Mouse (Mus musculus) lung, embryonic 14.5 days (tissue): ENCODE results near the gene Tbc1d10c. TPM values are rescaled to one million over a fixed set of nuclear protein-coding genes. Genes with fewer than 3 reads are reported as not detected.

ENCODE experiments used
- ATAC-seq: fragments of 200-750 bp; cut with Nextera tagmentation; 2 replicates; pipeline ENCODE4 v1.8.0; 2017; ENCODE audit warnings: mild to moderate bottlenecking, moderate TSS enrichment, moderate library complexity; ENCODE audit not compliant: insufficient read depth
- DNase-seq: peaks from one replicate; pipeline ENCODE4 v3.0.0-alpha.2; 2015
- H3K27ac ChIP-seq: fragments of 300-500 bp; sonication (generic); 2 replicates; pipeline ENCODE4 v1.5.1; 2014; ENCODE audit warnings: low read depth, mild to moderate bottlenecking, moderate library complexity
- H3K27me3 ChIP-seq: fragments of 300-500 bp; sonication (generic); 2 replicates; pipeline ENCODE4 v1.6.1; 2014; ENCODE audit warnings: low read length, control low read depth; ENCODE audit not compliant: insufficient read depth
- H3K36me3 ChIP-seq: fragments of 300-500 bp; sonication (generic); 2 replicates; pipeline ENCODE4 v1.6.1; 2014; ENCODE audit warnings: control low read depth; ENCODE audit not compliant: insufficient read depth
- H3K4me1 ChIP-seq: fragments of 300-500 bp; sonication (generic); 2 replicates; pipeline ENCODE4 v1.6.1; 2014; ENCODE audit warnings: antibody characterized with exemption, control low read depth; ENCODE audit not compliant: insufficient read depth
- H3K4me2 ChIP-seq: fragments of 300-500 bp; sonication (generic); 2 replicates; pipeline ENCODE4 v1.6.1; 2014; ENCODE audit warnings: mild to moderate bottlenecking
- H3K4me3 ChIP-seq: fragments of 300-500 bp; sonication (generic); 2 replicates; pipeline ENCODE4 v1.5.1; 2014; ENCODE audit warnings: low read depth, low read length
- H3K9ac ChIP-seq: fragments of 300-500 bp; sonication (generic); 2 replicates; pipeline ENCODE4 v1.6.1; 2014
- H3K9me3 ChIP-seq: fragments of 300-500 bp; sonication (generic); 2 replicates; pipeline ENCODE4 v1.6.1; 2016; ENCODE audit warnings: low read depth, low read length, control low read depth
- CTCF ChIP-seq: IDR thresholded peaks from 2 replicates; pipeline ENCODE4 v1.5.1; 2016; ENCODE audit warnings: antibody characterized with exemption, low read depth
- WGBS: fragments of 180-500 bp; shearing (Covaris S2); extraction: QIAGEN DNeasy Blood & Tissue Kit; methylation state at CpG from one replicate; pipeline ENCODE4 v1.1.7; 2014; 5-methylcytosine and 5-hydroxymethylcytosine counted together
- polyA plus RNA-seq: library from polyadenylated mRNA; unstranded; fragments of >200 nt; fragmentation: Nextera tagmentation; extraction: Ambion mirVana; gene quantifications from 2 replicates; pipeline ENCODE4 v1.2.1, GENCODE M21; 2014

The Tbc1d10c gene
- polyA plus RNA-seq, 1 experiment from 2014 or later, result 2.4 TPM

- no peak for TF ChIP-seq CTCF
- DNase-seq (no peak), ATAC-seq (no peak)
- no peaks in the 10 kb centered on the region; the same call in 1 of the 2 replicates for H3K27me3 ChIP-seq
- H3K27ac ChIP-seq, result no peak overlapping the region
- H3K4me2 ChIP-seq, result no peak overlapping the region
- WGBS, result 62% methylated on average over 8 of the region's 8 CpGs
- H3K4me3 ChIP-seq, result no peak overlapping the region
- H3K36me3 ChIP-seq, result no peaks in the 10 kb centered on the region
- no peaks in the 10 kb centered on the region for H3K9me3 ChIP-seq
- no peak overlapping the region for H3K9ac ChIP-seq
- H3K4me1 ChIP-seq, result peaks cover 4% of the 10 kb centered on the region; the same call in 1 of the 2 replicates
Observed at GRCm38 (mm10) chr19:4230415-4230814, 39.3 kb upstream of the Tbc1d10c start.

GRCm38 (mm10) chr19:4229451-4230076 lies 38.5 kb upstream of the Tbc1d10c start:
- Histone ChIP-seq H3K27me3 (no peaks in the 10 kb centered on the region; the same call in 1 of the 2 replicates), H3K4me3 (no peak overlapping the region), H3K27ac (no peak overlapping the region), H3K9me3 (no peaks in the 10 kb centered on the region), H3K9ac (no peak overlapping the region; the same call in 1 of the 2 replicates), H3K4me1 (peaks cover 4% of the 10 kb centered on the region; the same call in 1 of the 2 replicates), H3K4me2 (no peak overlapping the region), H3K36me3 (no peaks in the 10 kb centered on the region)
- WGBS, result 36% methylated on average over 9 of the region's 9 CpGs
- TF ChIP-seq CTCF, result no peak
- DNase-seq, result no peak
- ATAC-seq, result no peak

DNA sequence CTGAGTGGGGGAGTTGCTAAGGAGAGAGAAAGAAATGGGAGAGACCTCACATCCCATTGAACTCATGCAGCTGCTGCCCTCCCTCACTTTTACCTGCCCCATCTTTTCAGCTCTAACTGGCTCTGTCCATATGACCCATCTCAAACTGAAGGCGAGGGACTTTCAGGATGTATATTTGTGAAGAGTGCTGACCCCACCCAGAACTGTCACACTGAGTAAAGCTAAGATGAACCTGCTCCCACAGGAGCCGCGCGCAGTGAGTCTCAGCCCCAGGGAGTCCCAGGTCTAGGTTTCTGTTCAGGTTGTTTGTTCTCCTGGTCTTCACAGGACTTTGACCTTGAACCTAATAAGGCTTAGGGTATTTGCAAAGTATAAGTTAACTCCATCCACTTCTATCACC lies 37.8 kb upstream of the Tbc1d10c start:
- DNase-seq (no peak), ATAC-seq (no peak)
- no peak overlapping the region for H3K4me2 ChIP-seq
- H3K9me3 ChIP-seq, result no peaks in the 10 kb centered on the region
- no peaks in the 10 kb centered on the region for H3K36me3 ChIP-seq
- WGBS, result 72% methylated on average over 4 of the region's 4 CpGs
- H3K4me1 ChIP-seq, result peaks cover 4% of the 10 kb centered on the region; the same call in 1 of the 2 replicates
- H3K27ac ChIP-seq, result no peak overlapping the region
- H3K4me3 ChIP-seq, result no peak overlapping the region
- H3K27me3 ChIP-seq, result no peaks in the 10 kb centered on the region; the same call in 1 of the 2 replicates
- no peak for TF ChIP-seq CTCF
- no peak overlapping the region for H3K9ac ChIP-seq

GRCm38 (mm10) chr19:4227894-4228678 lies 37.0 kb upstream of the Tbc1d10c start:
- no peaks in the 10 kb centered on the region for H3K9me3 ChIP-seq
- peak; percentile 98 for TF ChIP-seq CTCF
- H3K36me3 ChIP-seq, result no peaks in the 10 kb centered on the region
- no peak overlapping the region for H3K4me3 ChIP-seq
- no peak overlapping the region for H3K4me2 ChIP-seq
- H3K27ac ChIP-seq, result no peak overlapping the region
- H3K4me1 ChIP-seq, result peaks cover 4% of the 10 kb centered on the region; the same call in 1 of the 2 replicates
- H3K9ac ChIP-seq, result no peak overlapping the region
- DNase-seq (peak; percentile 94), ATAC-seq (peak; percentile 52; the same call in 1 of the 2 replicates)
- H3K27me3 ChIP-seq, result no peaks in the 10 kb centered on the region; the same call in 1 of the 2 replicates
- 11% methylated on average over 8 of the region's 8 CpGs for WGBS

DNA sequence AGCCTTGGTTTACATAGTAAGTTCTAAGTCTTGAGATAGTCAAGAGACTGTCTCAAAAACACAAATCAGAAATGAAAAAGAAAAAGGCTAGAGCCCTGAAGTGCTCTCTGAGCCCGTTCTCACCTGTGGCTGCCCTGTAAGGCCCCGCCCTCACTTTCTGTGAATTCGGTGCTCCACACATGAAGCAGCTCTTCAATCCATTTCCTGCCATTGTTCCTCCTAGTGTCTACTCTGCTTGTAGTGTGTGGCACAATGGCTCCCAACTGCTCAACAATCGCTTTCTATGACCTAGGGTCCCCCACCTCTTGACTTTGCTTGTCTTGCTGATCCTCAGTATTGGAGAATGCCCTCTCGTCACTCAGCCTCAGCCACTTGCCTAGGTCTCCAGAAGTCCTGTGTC lies 36.4 kb upstream of the Tbc1d10c start:
- Histone ChIP-seq H3K9ac (no peak overlapping the region), H3K4me2 (no peak overlapping the region), H3K4me1 (peaks cover 4% of the 10 kb centered on the region; the same call in 1 of the 2 replicates), H3K9me3 (no peaks in the 10 kb centered on the region), H3K27me3 (no peaks in the 10 kb centered on the region; the same call in 1 of the 2 replicates), H3K27ac (no peak overlapping the region), H3K4me3 (no peak overlapping the region), H3K36me3 (no peaks in the 10 kb centered on the region)
- no peak for ATAC-seq
- no peak for TF ChIP-seq CTCF
- WGBS, result 49% methylated on average over 5 of the region's 5 CpGs
- no peak for DNase-seq

- Histone ChIP-seq H3K4me1 (peaks cover 9% of the 10 kb centered on the region; the same call in 1 of the 2 replicates), H3K4me3 (no peak overlapping the region), H3K36me3 (no peaks in the 10 kb centered on the region), H3K9me3 (no peaks in the 10 kb centered on the region), H3K4me2 (no peak overlapping the region), H3K9ac (no peak overlapping the region), H3K27me3 (no peaks in the 10 kb centered on the region; the same call in 1 of the 2 replicates), H3K27ac (no peak overlapping the region)
- DNase-seq (no peak), ATAC-seq (no peak)
- WGBS, result 82% methylated on average over 7 of the region's 7 CpGs
- no peak for TF ChIP-seq CTCF
Observed at GRCm38 (mm10) chr19:4226779-4227178, 35.7 kb upstream of the Tbc1d10c start.

DNA sequence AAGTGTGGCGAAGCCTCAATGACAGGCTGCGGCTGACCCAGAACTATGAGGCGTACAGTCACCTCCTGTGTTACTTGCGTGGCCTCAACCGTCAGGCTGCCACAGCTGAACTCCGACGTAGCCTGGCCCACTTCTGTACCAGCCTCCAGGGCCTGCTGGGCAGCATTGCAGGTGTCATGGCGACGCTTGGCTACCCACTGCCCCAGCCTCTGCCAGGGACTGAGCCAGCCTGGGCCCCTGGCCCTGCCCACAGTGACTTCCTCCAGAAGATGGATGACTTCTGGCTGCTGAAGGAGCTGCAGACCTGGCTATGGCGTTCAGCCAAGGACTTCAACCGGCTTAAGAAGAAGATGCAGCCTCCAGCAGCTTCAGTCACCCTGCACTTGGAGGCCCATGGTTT lies 31.1 kb upstream of the Tbc1d10c start:
- TF ChIP-seq CTCF, result no peak
- Histone ChIP-seq H3K27me3 (no peaks in the 10 kb centered on the region), H3K9me3 (no peaks in the 10 kb centered on the region), H3K36me3 (no peaks in the 10 kb centered on the region), H3K4me1 (peaks cover 32% of the 10 kb centered on the region), H3K27ac (no peak overlapping the region; the same call in 1 of the 2 replicates), H3K9ac (no peak overlapping the region; the same call in 1 of the 2 replicates), H3K4me2 (0 out of 2 replicates have a peak overlapping the region, but pooled peaks have one; percentile 2), H3K4me3 (no peak overlapping the region)
- ATAC-seq, result no peak
- peak; percentile 64 for DNase-seq
- WGBS, result 59% methylated on average over 11 of the region's 11 CpGs
